Mouse (Mus musculus): Measurements from ENCODE around the gene Acoxl. TPM values are rescaled to one million over a fixed set of nuclear protein-coding genes. Genes with fewer than 3 reads are reported as not detected.

Gene Acoxl
- total RNA-seq, 4 experiments from 2014 or later = not detected

DNA sequence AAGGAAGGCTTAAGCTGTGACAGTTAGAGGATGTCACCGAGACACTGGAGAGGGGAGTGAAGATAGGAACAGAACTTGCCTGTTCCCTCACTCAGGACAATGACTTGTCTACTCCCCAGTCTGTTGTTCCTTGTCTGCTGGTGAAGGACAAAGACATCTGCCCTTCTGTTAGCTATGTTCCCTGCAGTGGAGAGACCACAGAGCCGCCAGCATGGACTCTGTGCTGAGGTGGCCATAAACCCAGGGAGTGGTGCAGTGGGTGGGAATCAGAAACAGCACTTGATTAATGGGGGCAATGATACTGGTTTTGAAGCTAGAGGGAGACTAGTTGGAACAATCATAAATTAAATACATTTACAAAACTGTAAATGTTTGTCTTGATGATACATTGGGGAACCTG, 191.3 kb downstream of the Acoxl start:
- no peak for DNase-seq (ENCODE audit: low spot score)

DNA sequence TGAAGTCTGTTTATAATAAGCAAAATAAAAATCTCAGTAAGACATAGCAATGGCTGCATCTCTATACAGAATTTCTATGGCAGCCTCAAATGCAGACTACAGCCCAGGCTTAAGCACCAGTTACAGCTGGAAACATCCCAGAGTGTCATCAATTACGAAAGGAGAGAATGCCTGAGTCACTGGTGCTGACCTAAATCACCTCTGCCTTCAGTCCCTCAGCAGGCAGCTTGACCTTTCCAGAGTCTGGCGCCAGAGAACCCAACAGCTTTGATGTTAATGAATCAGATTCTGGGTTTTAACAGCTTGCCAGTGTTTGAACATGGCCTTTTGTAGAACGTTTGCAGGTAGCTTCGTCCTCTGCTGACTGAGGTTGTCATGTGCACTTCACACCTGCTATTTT, 193.4 kb downstream of the Acoxl start:
- DNase-seq (ENCODE audit: low spot score) = no peak

DNA sequence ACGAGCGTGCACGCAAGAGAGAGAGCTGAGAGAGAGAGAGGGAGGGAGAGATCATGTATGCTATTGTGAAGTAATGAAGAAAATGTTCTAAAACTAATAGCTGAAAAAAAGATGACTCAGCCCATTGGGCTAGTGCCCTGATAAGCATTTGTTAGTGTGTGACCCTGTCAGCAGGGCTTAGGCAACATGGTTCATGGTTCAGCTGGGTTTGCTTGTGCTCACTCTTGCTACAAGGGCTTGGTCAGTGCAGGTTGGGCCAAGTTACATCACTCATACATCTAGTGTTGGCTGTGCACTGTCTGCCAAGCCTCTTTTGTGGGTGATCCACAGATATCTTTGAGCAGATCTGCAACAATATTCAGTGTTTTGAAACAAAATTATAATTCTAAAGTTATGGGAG, 194.8 kb downstream of the Acoxl start:
- DNase-seq (ENCODE audit: low spot score) = no peak

DNA sequence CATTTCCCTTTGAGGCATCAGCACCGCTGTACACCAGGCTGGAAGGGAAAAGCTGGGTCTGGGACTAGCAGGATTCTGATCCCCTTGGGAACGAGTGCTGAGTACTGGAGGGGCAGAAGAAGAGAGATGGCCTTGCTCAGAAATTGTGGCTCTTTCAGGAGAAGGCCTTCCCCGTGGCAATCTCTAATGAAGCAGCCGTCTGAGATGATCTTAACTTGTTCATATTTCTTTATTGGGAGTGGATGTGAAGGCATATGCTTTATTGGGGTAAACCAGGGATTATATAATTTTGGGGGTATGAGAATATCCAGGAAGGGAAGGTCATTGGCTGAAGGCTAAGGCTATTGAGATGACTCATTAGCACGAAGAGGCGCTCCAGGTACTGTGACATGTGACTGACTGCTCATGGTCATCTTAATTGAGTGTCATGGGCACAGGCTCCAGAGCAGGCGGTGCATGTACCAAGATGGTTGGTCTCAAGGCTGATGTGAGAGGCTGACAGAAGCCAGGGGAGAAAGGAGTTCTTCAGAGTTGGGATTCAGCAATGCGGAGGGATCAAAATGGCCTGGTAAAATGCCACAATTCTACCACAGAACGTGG, 195.5 kb downstream of the Acoxl start:
- no peak for DNase-seq (ENCODE audit: low spot score)

DNA sequence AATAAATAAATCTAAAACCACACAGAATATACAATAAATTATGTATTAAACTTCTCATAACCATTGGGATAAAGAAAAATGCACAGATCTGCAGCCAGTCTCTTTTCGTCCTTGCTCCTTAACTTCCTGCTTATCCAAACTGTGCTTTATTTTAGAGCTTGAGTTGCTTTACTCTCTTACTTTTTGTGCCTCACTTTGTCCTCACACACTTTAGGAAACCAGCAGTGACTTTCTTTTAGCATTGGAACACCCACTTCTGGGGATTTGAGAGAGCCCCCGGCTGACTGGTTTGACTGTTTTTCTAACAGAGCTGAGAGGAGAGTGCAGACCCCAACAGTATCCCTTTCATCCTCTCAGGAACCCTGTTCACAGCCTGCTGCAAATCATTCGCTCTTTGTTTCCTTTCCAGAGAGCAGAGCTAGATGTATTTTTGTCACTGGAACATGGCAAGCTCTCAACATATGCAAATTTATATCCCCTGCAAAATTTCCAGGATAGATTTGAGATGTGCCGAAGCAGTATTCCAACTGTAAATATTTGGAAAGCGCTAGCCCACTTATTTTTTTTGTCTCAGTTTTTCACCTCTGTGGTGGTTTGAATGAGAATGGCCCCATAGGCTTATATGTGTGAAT, 199.7 kb downstream of the Acoxl start:
- no peak for DNase-seq (ENCODE audit: low spot score)

DNA sequence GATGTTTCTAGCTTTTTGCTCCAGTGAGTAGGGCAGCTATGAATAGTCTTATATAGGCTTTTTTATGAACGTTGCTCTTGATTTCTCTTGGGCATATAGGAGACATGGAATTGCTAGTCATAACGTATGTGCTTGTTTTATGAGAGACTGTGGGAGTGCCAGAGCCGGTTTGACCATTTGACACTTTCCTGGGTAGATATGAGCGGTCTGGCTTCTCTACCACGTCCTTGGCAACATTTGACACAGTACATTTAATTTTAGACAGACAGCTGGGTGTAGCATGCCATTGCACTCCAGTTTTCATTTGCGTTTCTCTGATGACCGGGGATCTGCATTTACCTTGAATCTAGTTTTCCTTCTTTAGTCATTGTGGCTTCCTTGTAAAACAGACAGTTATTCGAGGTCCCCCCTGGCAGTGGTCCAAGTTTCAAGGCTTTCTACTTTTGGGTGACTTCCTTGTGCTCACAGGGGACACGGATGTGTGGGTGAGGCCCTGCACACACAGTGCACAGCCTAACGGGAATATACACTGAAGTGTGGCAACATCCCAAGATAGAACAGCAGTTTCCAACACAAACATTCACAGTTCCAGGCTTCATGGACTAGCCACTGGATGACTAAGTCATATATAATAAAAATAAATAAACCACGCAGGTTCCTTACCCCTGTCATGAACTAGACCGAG, 202.5 kb downstream of the Acoxl start:
- DNase-seq (ENCODE audit: low spot score) = peak; percentile 30

DNA sequence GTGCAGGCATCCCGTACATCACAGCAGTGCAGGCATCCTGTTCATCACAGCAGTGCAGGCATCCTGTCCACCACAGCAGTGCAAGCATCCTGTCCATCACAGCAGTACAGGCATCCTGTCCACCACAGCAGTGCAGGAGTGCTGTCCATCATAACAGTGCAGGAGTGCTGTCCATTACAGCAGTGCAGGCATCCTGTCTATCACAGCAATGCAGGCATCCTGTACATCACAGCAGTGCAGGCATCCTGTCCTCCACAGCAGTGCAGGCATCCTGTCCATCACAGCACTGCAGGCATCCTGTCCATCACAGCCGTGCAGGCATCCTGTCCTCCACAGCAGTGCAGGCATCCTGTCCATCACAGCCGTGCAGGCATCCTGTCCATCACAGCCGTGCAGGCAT, 207.8 kb downstream of the Acoxl start:
- no peak for DNase-seq (ENCODE audit: low spot score)

DNA sequence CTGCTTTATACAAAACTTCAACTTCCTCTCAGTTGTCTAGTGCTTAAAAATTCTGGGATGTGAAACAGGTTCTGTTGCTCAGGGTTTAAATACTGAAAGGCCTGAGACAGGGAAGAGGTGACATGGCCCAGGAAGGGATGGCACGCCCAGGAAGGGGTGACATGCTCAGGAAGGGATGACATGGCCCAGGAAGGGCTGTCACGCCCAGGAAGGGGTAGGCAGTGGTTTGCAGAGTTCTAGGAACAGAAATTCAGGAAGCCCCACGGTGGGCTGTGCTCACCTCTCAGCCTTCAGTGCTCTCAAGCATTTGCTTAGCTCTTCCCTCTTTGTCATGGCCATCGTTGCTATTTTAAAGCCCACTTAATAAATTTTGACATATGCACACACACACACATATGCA, 216.2 kb downstream of the Acoxl start:
- no peak for DNase-seq (ENCODE audit: low spot score)

DNA sequence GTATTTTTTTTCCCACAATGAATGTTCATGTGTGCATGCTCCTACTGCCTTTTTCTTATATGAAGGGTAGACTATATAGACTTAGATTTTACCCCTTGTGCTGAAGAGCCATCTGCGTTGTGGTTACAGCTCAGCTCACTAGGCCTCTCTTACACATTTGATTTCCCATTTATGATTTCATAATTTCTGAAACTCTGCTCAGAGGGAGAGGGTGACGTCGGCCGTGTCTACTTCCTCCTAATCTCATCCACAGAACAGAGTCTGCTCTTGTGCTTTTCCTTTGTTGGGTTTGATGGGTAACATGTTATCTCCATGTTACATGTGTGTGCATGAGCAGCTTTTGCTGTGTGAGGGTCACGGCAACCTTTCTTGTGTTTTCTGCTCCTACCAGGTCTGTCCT, 219.2 kb downstream of the Acoxl start:
- no peak for DNase-seq (ENCODE audit: low spot score)

DNA sequence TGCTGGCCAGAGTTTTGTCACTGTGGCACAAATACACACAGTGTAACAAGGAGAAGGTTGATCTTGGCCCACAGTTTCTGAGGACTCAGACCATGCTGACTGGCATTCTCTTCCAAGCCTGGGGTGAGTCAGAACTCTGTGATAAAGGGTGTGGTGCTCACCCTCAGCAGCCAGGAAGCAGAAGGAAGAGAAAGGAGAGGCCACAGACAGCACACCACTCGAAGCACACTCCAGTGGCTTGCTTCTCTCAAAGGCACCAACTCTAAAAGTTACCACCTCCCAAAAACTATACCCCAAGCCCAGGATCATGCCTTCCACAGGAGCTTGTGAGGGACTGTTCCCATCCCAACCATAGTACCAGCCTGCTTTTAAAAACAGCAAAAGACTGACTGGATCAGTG, 220.0 kb downstream of the Acoxl start:
- DNase-seq (ENCODE audit: low spot score) = no peak

DNA sequence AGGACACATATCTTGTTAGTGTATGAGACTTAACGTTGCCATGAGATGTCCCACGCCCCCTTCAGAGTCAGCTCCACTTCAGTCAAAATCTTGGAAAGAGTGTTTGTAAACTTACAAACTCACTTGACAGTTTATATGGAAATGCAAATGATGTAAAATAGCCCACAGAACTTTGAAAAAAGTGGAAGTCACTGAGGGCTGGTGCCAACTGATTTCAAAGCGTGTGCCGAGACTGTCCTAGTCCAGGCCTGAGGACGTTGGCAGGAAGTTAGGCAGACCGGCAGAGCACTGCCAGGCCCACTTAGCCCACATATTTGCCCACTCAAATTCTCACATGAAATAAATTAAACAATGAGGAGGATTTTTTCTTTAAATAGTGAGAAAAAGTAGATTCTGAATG, 221.5 kb downstream of the Acoxl start:
- no peak for DNase-seq (ENCODE audit: low spot score)

DNA sequence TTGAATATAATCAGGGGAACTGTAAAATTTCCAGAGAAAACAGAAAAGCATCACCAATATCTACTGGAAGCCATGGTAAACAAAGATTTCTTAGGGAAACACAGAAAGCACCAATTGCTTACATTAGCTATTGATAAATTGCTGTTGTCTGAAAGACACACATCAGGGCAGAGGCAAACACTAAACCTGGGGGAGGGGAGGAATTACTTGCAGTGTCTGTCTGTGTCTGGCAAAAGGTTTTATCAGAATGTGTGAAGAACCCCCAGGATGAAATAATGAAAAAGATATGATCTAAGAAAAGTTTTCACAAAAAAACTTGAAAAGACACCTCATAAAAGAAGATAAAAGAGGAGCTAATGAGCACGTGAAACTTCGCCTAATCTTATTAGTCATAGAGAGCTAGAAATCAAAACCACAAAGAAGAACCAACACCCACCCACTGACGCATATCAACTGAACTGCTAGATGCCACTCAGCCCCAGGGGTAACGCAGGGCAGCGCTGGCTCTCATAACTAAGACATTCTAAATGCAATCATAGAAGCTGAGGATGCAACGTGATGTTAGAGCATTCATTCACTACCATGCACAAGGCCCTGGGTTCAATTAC, 222.1 kb downstream of the Acoxl start:
- DNase-seq (ENCODE audit: low spot score) = no peak

DNA sequence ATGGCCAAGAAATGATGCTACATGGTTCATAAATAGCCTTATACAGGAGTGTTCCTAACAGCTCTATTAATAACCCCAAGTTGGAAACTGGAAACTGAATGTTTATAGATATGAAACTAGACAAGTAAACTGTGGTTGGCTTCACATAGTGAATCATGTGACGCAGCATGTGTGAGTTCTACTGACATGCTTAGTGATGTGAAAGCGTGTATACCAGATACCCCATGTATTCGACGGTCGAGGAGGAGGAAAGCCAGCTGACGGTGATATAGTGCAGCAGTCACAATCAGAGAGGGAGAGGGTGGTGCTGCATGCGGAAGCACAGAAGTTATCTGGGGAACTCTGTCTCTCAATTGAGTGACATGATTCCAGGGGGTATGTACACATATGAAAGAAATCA, 222.8 kb downstream of the Acoxl start:
- DNase-seq (ENCODE audit: low spot score) = no peak

DNA sequence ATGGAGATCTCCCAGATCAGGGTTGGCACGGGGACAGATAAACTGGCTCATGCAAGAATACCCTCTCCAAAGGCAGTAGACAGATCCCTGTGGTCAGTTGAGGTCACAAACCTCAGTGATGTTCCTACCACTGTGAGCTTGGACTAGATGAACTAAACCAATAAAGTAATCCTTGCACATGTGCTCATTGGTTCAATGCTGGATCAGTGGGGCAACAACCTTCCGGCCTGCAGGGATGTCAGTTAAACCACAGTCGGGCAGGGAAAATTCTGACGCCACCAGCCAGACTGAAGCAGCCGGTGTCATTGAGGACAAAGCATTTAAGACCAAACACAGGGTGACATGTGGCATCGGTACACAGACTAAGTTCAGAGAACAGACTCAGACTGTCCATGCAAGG, 224.1 kb downstream of the Acoxl start:
- no peak for DNase-seq (ENCODE audit: low spot score)

DNA sequence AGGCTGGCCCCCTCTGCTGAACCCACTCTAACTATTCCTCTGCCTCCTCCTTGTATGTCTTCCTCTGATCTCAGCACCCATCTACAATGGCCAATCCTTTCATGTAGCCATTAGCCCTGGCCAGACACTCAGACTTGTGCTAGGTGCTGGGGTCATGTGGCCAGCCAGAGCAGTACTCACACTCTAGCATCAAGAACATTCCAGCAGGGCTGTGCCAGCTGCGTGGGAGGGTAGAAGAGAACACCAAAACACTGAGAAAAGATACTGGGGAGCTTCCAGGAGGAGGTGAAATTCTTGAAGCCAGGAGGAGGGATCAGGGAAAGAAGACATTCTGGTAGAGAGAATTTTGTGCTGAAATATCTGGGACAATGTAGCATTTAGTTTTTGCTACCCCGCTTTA, 226.3 kb downstream of the Acoxl start:
- no peak for DNase-seq (ENCODE audit: low spot score)

DNA sequence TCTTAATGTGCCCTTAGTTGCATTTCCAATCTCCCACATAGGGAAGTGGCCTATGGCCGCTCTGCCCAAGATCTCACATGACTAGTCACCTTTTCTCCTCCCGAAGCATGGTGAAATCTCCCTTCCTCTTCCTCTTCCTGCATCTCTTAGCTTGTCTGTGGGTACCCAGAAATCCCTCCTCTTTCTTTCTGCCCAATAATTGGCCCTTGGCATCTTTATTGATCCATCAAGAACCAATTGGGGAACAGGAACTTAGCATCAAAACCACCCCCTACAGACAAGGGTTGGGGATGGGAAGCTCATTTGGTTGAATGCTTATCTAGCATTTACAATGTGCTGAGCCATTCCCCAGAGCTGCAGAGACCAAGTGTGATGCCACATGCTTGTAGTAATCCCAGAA, 226.9 kb downstream of the Acoxl start:
- no peak for DNase-seq (ENCODE audit: low spot score)

DNA sequence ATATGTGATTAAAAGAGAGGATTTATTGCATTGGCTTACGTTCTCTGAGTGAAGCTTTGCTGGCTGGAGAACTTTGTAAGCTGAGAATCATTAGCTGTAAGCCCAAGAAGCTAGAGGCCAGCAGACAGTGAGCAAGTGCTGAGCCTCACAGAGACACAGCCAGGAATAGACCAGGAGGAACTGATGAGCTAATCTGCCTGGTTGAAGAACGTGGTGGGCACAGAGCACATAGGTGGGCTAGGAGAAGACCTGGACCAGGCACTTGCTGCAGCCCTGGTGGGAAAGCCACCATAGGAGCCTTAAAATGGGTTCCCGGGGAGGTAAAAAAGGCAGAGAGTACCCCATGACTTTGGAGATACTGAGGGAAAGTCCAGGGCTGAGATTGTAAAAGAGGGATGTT, 228.5 kb downstream of the Acoxl start:
- no peak for DNase-seq (ENCODE audit: low spot score)

DNA sequence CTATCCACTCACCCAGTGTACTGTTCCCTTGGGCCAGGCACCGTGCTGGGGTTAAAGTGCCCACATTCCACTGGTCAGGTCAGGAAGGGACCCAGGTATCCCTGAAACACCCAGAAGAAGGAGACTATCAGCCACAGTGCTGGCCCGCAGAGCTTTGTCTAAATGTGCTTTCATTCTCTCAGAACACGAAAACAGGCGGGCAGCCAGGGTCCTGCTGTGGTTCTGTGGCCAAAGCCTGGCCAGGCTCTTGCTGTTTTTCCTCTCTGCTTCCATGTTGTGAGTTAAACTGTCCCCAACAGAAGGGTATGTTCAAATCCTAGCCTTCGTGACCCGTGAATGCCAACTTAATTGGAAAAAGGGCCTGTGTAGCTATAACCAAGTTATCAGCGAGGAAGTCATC, 228.9 kb downstream of the Acoxl start:
- DNase-seq (ENCODE audit: low spot score) = no peak

DNA sequence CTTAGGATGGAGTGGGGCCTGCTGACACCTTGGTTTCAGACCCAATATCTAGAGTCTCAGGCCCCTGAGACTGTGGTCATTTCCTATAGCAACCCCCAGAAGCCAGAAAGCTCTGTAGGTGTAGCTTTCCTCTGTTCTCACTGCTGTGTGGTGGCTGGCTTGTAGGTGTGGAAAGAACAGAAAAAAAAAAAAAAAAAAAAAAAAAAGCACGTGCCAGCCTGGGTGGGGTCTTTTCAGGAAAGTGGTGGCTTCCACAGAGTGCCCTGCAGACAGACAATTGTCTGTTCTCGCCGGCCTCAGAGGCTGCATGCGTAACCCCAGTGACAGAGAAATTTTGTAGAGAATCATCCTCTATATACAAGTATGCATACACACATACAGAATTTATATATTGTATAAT, 229.5 kb downstream of the Acoxl start:
- DNase-seq (ENCODE audit: low spot score) = no peak

DNA sequence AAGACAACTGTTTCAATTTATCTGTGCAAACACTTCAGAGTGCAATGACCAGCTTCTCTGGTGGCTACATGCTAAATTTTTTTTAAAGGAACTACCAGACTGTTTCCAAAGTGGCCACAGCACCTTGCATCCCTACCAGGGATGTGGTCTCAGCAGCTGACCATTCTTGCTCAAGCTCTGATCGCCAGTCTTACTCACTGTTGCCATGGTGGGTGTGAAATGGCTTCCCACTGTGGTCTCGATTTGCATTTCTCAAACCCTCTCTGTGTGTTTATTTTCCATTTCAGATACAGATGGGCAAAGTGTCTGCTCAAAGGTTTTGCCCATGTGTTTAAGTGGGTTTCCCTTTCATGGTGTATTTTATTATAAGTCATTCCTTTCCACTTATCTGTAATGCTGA, 230.3 kb downstream of the Acoxl start:
- DNase-seq (ENCODE audit: low spot score) = no peak

DNA sequence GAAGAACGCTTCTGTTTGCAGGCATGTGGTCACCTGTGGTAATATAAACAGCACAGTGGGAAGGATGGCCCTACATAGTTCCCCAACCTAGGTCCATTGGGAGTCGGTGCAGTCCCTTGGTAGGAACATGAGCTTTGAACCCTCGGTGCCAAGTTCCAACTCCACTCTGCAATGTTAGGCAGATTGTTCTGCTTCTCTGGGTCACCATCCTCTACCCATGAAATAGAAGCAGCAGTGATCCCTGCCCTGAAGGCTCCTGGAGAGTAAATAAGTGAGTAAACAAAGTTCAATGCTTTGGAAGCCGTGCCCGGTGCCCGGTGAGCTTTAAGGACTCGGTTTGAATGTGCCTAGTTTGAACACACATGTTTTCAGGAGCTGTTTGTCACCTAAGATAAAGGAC, 233.1 kb downstream of the Acoxl start:
- no peak for DNase-seq (ENCODE audit: low spot score)

DNA sequence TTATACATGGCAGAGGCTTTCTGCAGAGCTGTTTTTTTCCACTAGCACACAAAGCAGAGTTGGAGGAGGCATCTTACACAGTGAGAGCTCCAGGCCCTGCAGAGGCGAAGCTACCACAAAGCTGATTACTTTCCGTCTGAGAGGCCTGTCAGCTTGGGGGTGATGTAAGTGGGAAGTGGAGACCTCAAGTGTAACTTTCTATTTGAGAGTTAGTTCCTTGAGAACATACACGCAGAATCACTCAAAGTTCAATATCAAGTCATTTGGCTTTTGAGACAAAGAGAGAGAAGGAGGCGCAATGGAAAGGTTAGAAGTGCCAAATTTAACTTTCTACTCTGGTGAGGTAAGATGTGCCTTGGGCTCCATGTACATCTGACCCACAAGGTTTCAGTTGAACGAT, 234.3 kb downstream of the Acoxl start:
- DNase-seq (ENCODE audit: low spot score) = no peak

DNA sequence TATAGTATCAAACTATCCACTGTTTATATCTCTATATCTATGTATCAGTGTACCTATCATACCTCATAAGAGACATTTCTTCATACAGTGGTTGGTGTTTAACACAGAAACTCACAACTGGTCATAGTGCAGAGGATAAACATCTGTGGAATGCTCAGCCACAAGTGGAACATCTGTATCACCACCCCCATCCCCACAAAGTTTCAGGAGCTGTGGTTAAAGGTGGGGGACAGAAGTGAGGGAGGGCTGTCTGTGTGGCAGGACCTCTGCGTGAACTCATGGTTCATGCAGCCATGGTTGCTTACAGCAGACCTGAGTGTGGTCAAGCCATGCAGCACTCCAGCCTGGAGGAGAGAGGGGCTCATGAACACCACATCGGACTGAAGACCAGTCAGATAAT, 234.9 kb downstream of the Acoxl start:
- no peak for DNase-seq (ENCODE audit: low spot score)

Data from heart, adult 8-10 months (tissue).